Mouse (Mus musculus) neural tube, embryonic 15.5 days (tissue): ENCODE results near the gene Samd4. TPM values are rescaled to one million over a fixed set of nuclear protein-coding genes. Genes with fewer than 3 reads are reported as not detected.

Experiments
- ATAC-seq: fragments of 200-750 bp; cut with Nextera tagmentation; 2 replicates; pipeline ENCODE4 v1.8.0; 2017; ENCODE audit warnings: mild to moderate bottlenecking, moderate TSS enrichment, moderate library complexity; ENCODE audit not compliant: low FRiP score
- H3K27ac ChIP-seq: fragments of 300-500 bp; sonication (generic); replicated peaks from 2 replicates; pipeline ENCODE4 v1.5.1; 2015; ENCODE audit warnings: mild to moderate bottlenecking, inconsistent platforms
- H3K27me3 ChIP-seq: fragments of 300-500 bp; sonication (generic); replicated peaks from 2 replicates; pipeline ENCODE4 v1.6.1; 2015; ENCODE audit warnings: inconsistent platforms
- H3K36me3 ChIP-seq: fragments of 300-500 bp; sonication (generic); 2 replicates; pipeline ENCODE4 v1.6.1; 2015; ENCODE audit warnings: inconsistent platforms
- H3K4me1 ChIP-seq: fragments of 300-500 bp; sonication (generic); 2 replicates; pipeline ENCODE4 v1.6.1; 2015; ENCODE audit warnings: inconsistent platforms
- H3K4me2 ChIP-seq: fragments of 300-500 bp; sonication (generic); 2 replicates; pipeline ENCODE4 v1.6.1; 2015; ENCODE audit warnings: inconsistent platforms, mild to moderate bottlenecking, moderate library complexity
- H3K4me3 ChIP-seq: fragments of 300-500 bp; sonication (generic); replicated peaks from 2 replicates; pipeline ENCODE4 v1.5.1; 2015; ENCODE audit warnings: mild to moderate bottlenecking, inconsistent platforms
- H3K9ac ChIP-seq: fragments of 300-500 bp; sonication (generic); replicated peaks from 2 replicates; pipeline ENCODE4 v1.6.1; 2015; ENCODE audit warnings: mild to moderate bottlenecking, inconsistent platforms
- H3K9me3 ChIP-seq: fragments of 300-500 bp; sonication (generic); replicated peaks from 2 replicates; pipeline ENCODE4 v1.6.1; 2016; ENCODE audit warnings: inconsistent platforms
- WGBS: fragments of 180-500 bp; shearing (Covaris S2); methylation state at CpG from one replicate; pipeline ENCODE4 v1.1.7; 2015; ENCODE audit warnings: mixed read lengths; 5-methylcytosine and 5-hydroxymethylcytosine counted together
- polyA plus RNA-seq: library from polyadenylated mRNA; unstranded; fragments of >200 nt; fragmentation: Nextera tagmentation; extraction: Ambion mirVana; gene quantifications from 2 replicates; pipeline ENCODE4 v1.2.1, GENCODE M21; 2015

Gene Samd4
- polyA plus RNA-seq, 1 experiment from 2014 or later = 5.1 TPM

- no peaks in the 10 kb centered on the region for H3K27me3 ChIP-seq
- no peak overlapping the region for H3K4me3 ChIP-seq
- no peak overlapping the region; the same call in 1 of the 2 replicates for H3K27ac ChIP-seq
- 0 out of 2 replicates have a peak overlapping the region, but pooled peaks have one; percentile 9 for H3K4me2 ChIP-seq
- H3K9ac ChIP-seq = no peak overlapping the region
- WGBS = 41% methylated on average over 6 of the region's 6 CpGs
- H3K9me3 ChIP-seq = no peaks in the 10 kb centered on the region
- H3K4me1 ChIP-seq = peaks cover 17% of the 10 kb centered on the region
- ATAC-seq = peak; percentile 40; the same call in 1 of the 2 replicates
- H3K36me3 ChIP-seq = no peaks in the 10 kb centered on the region
Measured at GRCm38 (mm10) chr14:46941077-46941476, 58.4 kb downstream of the Samd4 start.

DNA sequence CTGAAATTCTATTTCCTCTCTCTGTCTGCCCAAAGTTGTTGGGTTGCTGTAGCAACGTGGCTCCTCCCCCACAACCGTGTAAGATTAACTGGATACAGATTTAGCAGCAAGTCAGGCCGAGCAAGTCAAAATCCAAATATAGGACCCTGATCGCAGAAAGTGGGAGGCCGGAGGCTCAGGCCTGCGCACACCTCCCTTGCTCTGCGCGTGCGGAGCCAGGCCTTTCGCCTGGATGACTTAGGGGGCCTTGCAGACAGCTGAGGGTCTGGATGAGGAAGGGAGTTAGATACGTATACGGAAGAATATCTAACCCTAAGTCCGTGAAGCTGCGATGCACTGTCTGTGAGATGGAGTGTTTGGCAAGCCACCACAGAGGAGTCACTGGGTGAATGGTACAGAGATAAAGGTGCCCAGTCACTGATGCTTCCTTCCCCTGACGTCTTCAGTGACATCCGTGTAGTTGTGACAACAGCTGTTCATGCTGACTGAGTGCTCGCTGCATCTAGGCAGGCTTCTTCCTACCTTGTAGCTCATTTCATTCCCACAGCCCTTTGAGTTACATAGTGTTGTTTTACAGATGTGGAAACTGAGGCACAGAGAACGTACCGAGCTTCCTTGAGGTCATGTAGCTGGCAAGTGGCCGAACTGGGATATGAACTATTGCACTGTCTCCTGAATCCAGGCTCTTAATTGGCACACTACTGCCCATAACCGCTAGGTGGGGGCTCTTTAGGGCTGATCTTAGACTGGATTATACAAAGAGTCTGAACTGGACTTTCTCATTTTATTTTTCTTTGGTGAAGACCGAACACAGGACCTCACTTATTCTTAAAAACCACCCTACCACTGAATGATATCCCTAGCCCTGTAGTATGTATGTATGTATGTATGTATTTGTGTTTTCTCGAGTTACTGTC is 59.5 kb downstream of the Samd4 start:
- Histone ChIP-seq H3K4me2 (peak overlapping the region; percentile 9), H3K27ac (peak overlapping the region; percentile 48), H3K36me3 (no peaks in the 10 kb centered on the region), H3K27me3 (no peaks in the 10 kb centered on the region), H3K4me3 (no peak overlapping the region), H3K9ac (0 out of 2 replicates have a peak overlapping the region, but pooled peaks have one; percentile 17), H3K4me1 (peaks cover 18% of the 10 kb centered on the region), H3K9me3 (no peaks in the 10 kb centered on the region)
- WGBS = 73% methylated on average over 23 of the region's 23 CpGs
- ATAC-seq = peak; percentile 57

DNA sequence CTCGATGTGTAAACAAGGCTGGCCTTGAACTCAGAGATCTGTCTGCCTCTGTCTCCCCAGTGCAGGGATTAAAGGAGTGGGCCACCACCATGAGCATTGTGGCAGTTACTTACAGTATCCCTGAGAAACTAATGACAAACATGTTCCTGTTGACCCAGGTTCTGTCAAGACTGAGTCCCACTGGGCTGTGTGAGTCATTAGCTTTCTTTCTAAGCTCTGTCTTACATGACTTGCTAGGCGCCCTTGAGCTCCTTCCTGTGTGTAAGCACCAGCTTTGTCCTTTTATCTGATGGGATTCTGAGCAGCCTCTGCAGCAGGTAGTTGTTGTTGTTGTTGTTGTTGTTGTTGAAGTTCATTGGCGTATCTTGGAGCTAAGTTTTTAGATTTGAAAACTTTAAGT is 61.8 kb downstream of the Samd4 start:
- Histone ChIP-seq H3K27ac (no peak overlapping the region), H3K4me3 (no peak overlapping the region), H3K4me2 (no peak overlapping the region), H3K36me3 (no peaks in the 10 kb centered on the region), H3K4me1 (peaks cover 18% of the 10 kb centered on the region), H3K27me3 (no peaks in the 10 kb centered on the region), H3K9ac (no peak overlapping the region), H3K9me3 (no peaks in the 10 kb centered on the region)
- ATAC-seq = no peak
- WGBS = 82% methylated on average over 3 of the region's 3 CpGs

- 48% methylated on average over 10 of the region's 10 CpGs for WGBS
- H3K9me3 ChIP-seq = no peaks in the 10 kb centered on the region
Measured at GRCm38 (mm10) chr14:46945903-46946490, 63.3 kb downstream of the Samd4 start.

DNA sequence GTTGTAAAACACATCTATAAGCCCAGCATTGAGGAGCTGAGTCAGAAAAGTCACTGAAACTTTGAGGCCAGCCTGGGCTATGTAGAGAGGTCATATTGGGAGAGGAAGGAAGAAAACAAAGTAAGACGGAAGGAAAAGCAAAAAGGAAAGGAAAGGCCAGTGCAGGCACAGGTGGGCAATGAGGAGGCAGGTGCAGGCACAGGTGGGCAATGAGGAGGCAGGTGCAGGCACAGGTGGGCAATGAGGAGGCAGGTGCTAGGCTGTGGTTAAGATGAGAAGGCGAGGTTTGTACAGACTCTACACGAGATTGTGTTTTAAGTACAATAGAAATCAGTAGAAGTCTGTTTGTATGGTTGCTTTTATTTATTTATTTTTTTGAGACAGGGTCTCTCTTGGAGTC is 65.0 kb downstream of the Samd4 start:
- no peak overlapping the region for H3K4me3 ChIP-seq
- H3K4me2 ChIP-seq = no peak overlapping the region
- H3K27ac ChIP-seq = no peak overlapping the region
- H3K9ac ChIP-seq = no peak overlapping the region
- WGBS = 98% methylated on average over 3 of the region's 3 CpGs
- ATAC-seq = no peak
- H3K36me3 ChIP-seq = no peaks in the 10 kb centered on the region
- H3K27me3 ChIP-seq = no peaks in the 10 kb centered on the region
- no peaks in the 10 kb centered on the region for H3K9me3 ChIP-seq
- peaks cover 20% of the 10 kb centered on the region for H3K4me1 ChIP-seq

More at GRCm38 (mm10) chr14:46945903-46946490, 63.3 kb downstream of the Samd4 start:
- H3K27ac ChIP-seq = no peak overlapping the region
- H3K4me3 ChIP-seq = no peak overlapping the region
- ATAC-seq = no peak
- H3K36me3 ChIP-seq = no peaks in the 10 kb centered on the region
- H3K4me1 ChIP-seq = peaks cover 29% of the 10 kb centered on the region
- H3K9ac ChIP-seq = no peak overlapping the region
- H3K4me2 ChIP-seq = no peak overlapping the region
- no peaks in the 10 kb centered on the region for H3K27me3 ChIP-seq

- Histone ChIP-seq H3K4me1 (peaks cover 18% of the 10 kb centered on the region), H3K4me3 (no peak overlapping the region), H3K27ac (no peak overlapping the region)
Measured at GRCm38 (mm10) chr14:46950527-46951384, 68.1 kb downstream of the Samd4 start.

DNA sequence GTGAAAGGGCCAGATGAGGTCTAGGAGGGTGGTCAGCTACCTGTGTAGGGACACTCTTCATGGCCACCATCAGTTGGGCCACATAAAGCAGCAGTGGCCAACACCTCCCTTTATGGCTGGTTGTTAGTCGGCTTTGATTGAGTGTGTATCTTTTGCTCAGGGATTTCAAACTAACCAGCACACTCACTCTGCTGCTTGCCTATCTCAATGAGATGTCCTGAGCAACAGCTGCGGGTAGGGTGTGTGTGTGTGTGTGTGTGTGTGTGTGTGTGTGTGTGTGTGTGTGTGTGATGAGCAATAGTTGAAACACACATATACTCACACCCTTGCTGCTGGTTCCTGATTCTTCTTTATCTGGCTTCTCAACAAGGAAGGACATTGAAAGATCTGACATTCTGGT is 69.6 kb downstream of the Samd4 start:
- Histone ChIP-seq H3K27ac (no peak overlapping the region), H3K4me2 (no peak overlapping the region), H3K9me3 (no peaks in the 10 kb centered on the region), H3K36me3 (no peaks in the 10 kb centered on the region), H3K4me3 (no peak overlapping the region), H3K9ac (no peak overlapping the region), H3K27me3 (no peaks in the 10 kb centered on the region), H3K4me1 (peaks cover 14% of the 10 kb centered on the region)
- ATAC-seq = no peak
- WGBS = 78% methylated on average over 2 of the region's 2 CpGs

More at GRCm38 (mm10) chr14:46950527-46951384, 68.1 kb downstream of the Samd4 start:
- no peak for ATAC-seq
- no peak overlapping the region for H3K4me2 ChIP-seq
- no peaks in the 10 kb centered on the region for H3K36me3 ChIP-seq
- no peaks in the 10 kb centered on the region for H3K27me3 ChIP-seq
- no peak overlapping the region for H3K9ac ChIP-seq
- H3K9me3 ChIP-seq = no peaks in the 10 kb centered on the region
- WGBS = 62% methylated on average over 11 of the region's 11 CpGs

DNA sequence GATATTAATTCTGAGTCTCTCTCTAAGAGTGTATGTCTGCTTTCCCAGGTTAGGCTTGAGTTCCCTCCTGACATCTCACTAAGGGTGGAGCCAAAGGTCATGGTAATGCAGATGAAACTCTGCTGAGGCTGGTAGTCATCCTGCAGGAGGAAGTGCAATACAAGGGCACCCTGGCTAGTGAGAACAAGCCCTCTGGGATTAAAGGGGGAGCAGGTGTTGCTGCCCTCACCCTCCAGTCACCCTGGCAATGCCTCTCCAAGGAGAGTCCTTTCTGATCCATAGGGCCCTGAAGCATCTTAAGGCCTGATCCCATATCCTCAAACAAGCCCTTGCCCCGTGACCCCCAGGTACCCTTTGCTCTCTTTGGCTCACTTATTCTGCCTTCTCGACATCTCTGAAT is 72.5 kb downstream of the Samd4 start:
- no peaks in the 10 kb centered on the region for H3K27me3 ChIP-seq
- peaks cover 12% of the 10 kb centered on the region for H3K4me1 ChIP-seq
- H3K4me2 ChIP-seq = no peak overlapping the region
- no peak overlapping the region for H3K27ac ChIP-seq
- whole genome bisulfite sequencing = 73% methylated on average over 2 of the region's 2 CpGs
- H3K9me3 ChIP-seq = no peaks in the 10 kb centered on the region
- ATAC-seq = no peak
- no peak overlapping the region for H3K4me3 ChIP-seq
- no peaks in the 10 kb centered on the region for H3K36me3 ChIP-seq
- no peak overlapping the region for H3K9ac ChIP-seq

GRCm38 (mm10) chr14:46955574-46956043 is 73.0 kb downstream of the Samd4 start:
- Histone ChIP-seq H3K9me3 (no peaks in the 10 kb centered on the region), H3K9ac (no peak overlapping the region), H3K4me1 (peaks cover 7% of the 10 kb centered on the region), H3K36me3 (no peaks in the 10 kb centered on the region), H3K27me3 (no peaks in the 10 kb centered on the region), H3K27ac (no peak overlapping the region), H3K4me2 (no peak overlapping the region), H3K4me3 (no peak overlapping the region)
- WGBS = 66% methylated on average over 9 of the region's 9 CpGs
- no peak for ATAC-seq

- H3K4me3 ChIP-seq = no peak overlapping the region
- ATAC-seq = no peak
- no peak overlapping the region for H3K27ac ChIP-seq
- 61% methylated on average over 7 of the region's 7 CpGs for WGBS
- H3K27me3 ChIP-seq = no peaks in the 10 kb centered on the region
- peaks cover 2% of the 10 kb centered on the region; the same call in 1 of the 2 replicates for H3K4me1 ChIP-seq
- H3K9me3 ChIP-seq = no peaks in the 10 kb centered on the region
- H3K4me2 ChIP-seq = no peak overlapping the region
- H3K9ac ChIP-seq = no peak overlapping the region
- H3K36me3 ChIP-seq = no peaks in the 10 kb centered on the region
Measured at GRCm38 (mm10) chr14:46956121-46956520, 73.5 kb downstream of the Samd4 start.

DNA sequence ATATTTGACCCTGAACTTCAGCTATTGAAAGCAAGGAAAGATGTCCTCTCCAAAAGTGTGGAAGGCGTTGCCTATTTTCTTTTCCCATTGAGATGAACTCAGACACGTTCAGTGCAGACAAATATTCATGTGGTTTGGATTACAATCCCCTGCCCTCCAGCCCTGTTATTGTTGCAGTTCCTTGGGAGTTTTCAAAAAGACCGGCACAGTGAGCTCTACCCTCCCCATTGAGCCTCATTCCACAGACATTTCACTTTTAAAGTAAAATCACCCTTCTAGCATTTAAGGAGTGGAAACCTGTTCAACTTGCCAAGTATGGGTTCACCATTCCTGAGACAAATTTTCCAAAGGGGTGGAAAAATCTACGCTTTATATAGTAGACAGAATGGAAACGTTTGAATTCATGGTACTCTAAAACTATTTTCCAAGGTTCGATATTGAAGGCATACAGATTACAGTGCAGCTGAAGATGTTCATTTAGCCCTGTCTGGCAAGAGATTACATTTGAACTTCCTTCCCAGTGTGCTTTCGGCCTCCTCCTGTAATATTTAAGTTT is 76.6 kb downstream of the Samd4 start:
- Histone ChIP-seq H3K36me3 (no peaks in the 10 kb centered on the region), H3K4me1 (no peaks in the 10 kb centered on the region), H3K27ac (no peak overlapping the region), H3K27me3 (no peaks in the 10 kb centered on the region), H3K9ac (no peak overlapping the region), H3K4me3 (no peak overlapping the region), H3K4me2 (no peak overlapping the region), H3K9me3 (no peaks in the 10 kb centered on the region)
- ATAC-seq = no peak
- 80% methylated on average over 7 of the region's 7 CpGs for WGBS
